Mouse (Mus musculus) ES-E14 (cell line): ENCODE measurements at regions not wholly inside any gene's neighbourhood (a gene's known extent, or its start where the extent isn't known, plus 50 kb on each side); places are given as distances from the start of the nearest gene placed in this dataset.

Source experiments
- DNase-seq: peaks from one replicate; pipeline ENCODE4 v3.0.0-alpha.2; 2013; ENCODE audit warnings: low read depth, low spot score
- H3K27ac ChIP-seq: 2 replicates; pipeline ENCODE4 v1.5.1; 2012; ENCODE audit warnings: low read depth, mild to moderate bottlenecking, low read length, moderate library complexity, mixed read lengths; ENCODE audit not compliant: poor library complexity, insufficient read depth, severe bottlenecking
- H3K36me3 ChIP-seq: 2 replicates; pipeline ENCODE4 v1.6.1; 2012; ENCODE audit warnings: mild to moderate bottlenecking, low read length, moderate library complexity, mixed read lengths; ENCODE audit not compliant: control insufficient read depth, poor library complexity, insufficient read depth, severe bottlenecking
- H3K4me1 ChIP-seq, 2 experiments: fragments of 150-350 bp in 1 of 2; sonication (generic) in 1 of 2; 2 replicates each; pipeline ENCODE4 v1.6.1; 2012; ENCODE audit warnings: low read length in 2 of 2, mild to moderate bottlenecking in 1 of 2, mixed read lengths in 1 of 2; ENCODE audit not compliant: control insufficient read depth in 2 of 2, insufficient read depth in 2 of 2, poor library complexity in 1 of 2
- H3K4me3 ChIP-seq, 2 experiments: fragments of 150-350 bp in 1 of 2; sonication (generic) in 1 of 2; 2 replicates each; pipeline ENCODE4 v1.5.1; 2012; ENCODE audit warnings: low read length in 2 of 2, low read depth in 1 of 2, mild to moderate bottlenecking in 1 of 2, mixed read lengths in 1 of 2; ENCODE audit not compliant: insufficient read depth in 1 of 2, poor library complexity in 1 of 2, severe bottlenecking in 1 of 2
- H3K9ac ChIP-seq: 2 replicates; pipeline ENCODE4 v1.6.1; 2012; ENCODE audit warnings: low read depth, mild to moderate bottlenecking, low read length, mixed read lengths; ENCODE audit not compliant: poor library complexity, insufficient read depth, severe bottlenecking
- H3K9me3 ChIP-seq: fragments of 150-350 bp; sonication (generic); 2 replicates; pipeline ENCODE4 v1.6.1; 2012; ENCODE audit warnings: low read depth, mild to moderate bottlenecking, low read length; ENCODE audit not compliant: control insufficient read depth, insufficient read depth
- CHD2 ChIP-seq: IDR thresholded peaks from 2 replicates; pipeline ENCODE4 v1.6.1; 2014; ENCODE audit warnings: mild to moderate bottlenecking, low read depth, low read length, inconsistent platforms
- HCFC1 ChIP-seq: IDR thresholded peaks from 2 replicates; pipeline ENCODE4 v1.6.1; 2012; ENCODE audit warnings: low read length, inconsistent platforms, borderline replicate concordance; ENCODE audit not compliant: insufficient read depth
- MAFK ChIP-seq: IDR thresholded peaks from 2 replicates; pipeline ENCODE4 v1.6.1; 2014; ENCODE audit warnings: mild to moderate bottlenecking, low read depth, low read length, inconsistent platforms; ENCODE audit not compliant: insufficient read depth
- ZC3H11A ChIP-seq: IDR thresholded peaks from 2 replicates; pipeline ENCODE4 v1.6.1; 2012; ENCODE audit warnings: low read depth, mild to moderate bottlenecking, inconsistent platforms, low read length, borderline replicate concordance
- ZNF384 ChIP-seq: IDR thresholded peaks from 2 replicates; pipeline ENCODE4 v1.6.1; 2012; ENCODE audit warnings: low read depth, low read length, inconsistent platforms
- in situ Hi-C, 2 experiments: fragments of 600-800 bp; cut with MboI; formaldehyde crosslinking; loops; one replicate each; pipeline ENCODE4 v1.15.1; 2025; ENCODE audit warnings: low sequenced_read_pairs in 2 of 2, inconsistent platforms in 1 of 2; ENCODE audit not compliant: unreplicated experiment in 2 of 2

GRCm38 (mm10) chr13:97310186-97310854 lies 69.4 kb downstream of the Enc1 start:
- no peak overlapping the region for H3K9ac ChIP-seq
- H3K4me1 ChIP-seq = peaks cover 2 to 8% of the 10 kb centered on the region in 2 experiments; a peak in 1 of 4 replicates
- in situ Hi-C loops = no loop called here
- H3K9me3 ChIP-seq = no peaks in the 10 kb centered on the region
- no peak overlapping the region for H3K27ac ChIP-seq
- TF ChIP-seq CHD2 (no peak), ZNF384 (peak; percentile 73), MAFK (no peak), HCFC1 (no peak)
- DNase-seq = no peak
- no peak overlapping the region for H3K4me3 ChIP-seq
- no peaks in the 10 kb centered on the region for H3K36me3 ChIP-seq

GRCm38 (mm10) chr13:97309411-97309810 lies 68.5 kb downstream of the Enc1 start:
- no peak overlapping the region for H3K9ac ChIP-seq
- H3K27ac ChIP-seq = no peak overlapping the region
- no peaks in the 10 kb centered on the region for H3K36me3 ChIP-seq
- in situ Hi-C loops = no loop called here
- no peak for DNase-seq
- H3K4me3 ChIP-seq = no peak overlapping the region
- H3K4me1 ChIP-seq = peaks cover 2 to 8% of the 10 kb centered on the region in 2 experiments; a peak in 1 of 4 replicates
- TF ChIP-seq HCFC1 = no peak
- no peak for TF ChIP-seq MAFK
- no peak for TF ChIP-seq ZNF384
- no peak for TF ChIP-seq ZC3H11A
- TF ChIP-seq CHD2 = no peak
- H3K9me3 ChIP-seq = no peaks in the 10 kb centered on the region

GRCm38 (mm10) chr13:97308431-97308830 lies 67.5 kb downstream of the Enc1 start:
- DNase-seq = no peak
- Histone ChIP-seq H3K36me3 (no peaks in the 10 kb centered on the region), H3K4me1 (peaks cover 2 to 8% of the 10 kb centered on the region in 2 experiments; a peak in 1 of 4 replicates), H3K4me3 (no peak overlapping the region), H3K9me3 (no peaks in the 10 kb centered on the region), H3K27ac (no peak overlapping the region), H3K9ac (no peak overlapping the region)
- in situ Hi-C loops = no loop called here
- TF ChIP-seq ZC3H11A (no peak), ZNF384 (no peak), HCFC1 (no peak), MAFK (no peak), CHD2 (peak; percentile 62; the same call in 1 of the 2 replicates)
